Mouse (Mus musculus) intestine, embryonic 14.5 days (tissue): Measurements from ENCODE around the gene Ccdc85b. TPM values are rescaled to one million over a fixed set of nuclear protein-coding genes. Genes with fewer than 3 reads are reported as not detected.

ENCODE experiments used
- ATAC-seq: fragments of 200-750 bp; cut with Nextera tagmentation; replicated peaks from 2 replicates; pipeline ENCODE4 v1.8.0; 2017; ENCODE audit warnings: low read depth, moderate number of reproducible peaks, moderate TSS enrichment, moderate library complexity; ENCODE audit not compliant: low FRiP score, low TSS enrichment
- DNase-seq: peaks from one replicate; pipeline ENCODE4 v3.0.0-alpha.2; 2018; ENCODE audit warnings: low spot score
- H3K27ac ChIP-seq: fragments of 300-500 bp; sonication (generic); 2 replicates; pipeline ENCODE4 v1.5.1; 2014; ENCODE audit warnings: low read depth, mild to moderate bottlenecking, control low read depth
- H3K27me3 ChIP-seq: fragments of 300-500 bp; sonication (generic); replicated peaks from 2 replicates; pipeline ENCODE4 v1.6.1; 2014; ENCODE audit warnings: low read length, control low read depth; ENCODE audit not compliant: control insufficient read depth, insufficient read depth
- H3K36me3 ChIP-seq: fragments of 300-500 bp; sonication (generic); 2 replicates; pipeline ENCODE4 v1.6.1; 2014; ENCODE audit warnings: low read length, control low read depth; ENCODE audit not compliant: control insufficient read depth, insufficient read depth
- H3K4me1 ChIP-seq: fragments of 300-500 bp; sonication (generic); replicated peaks from 2 replicates; pipeline ENCODE4 v1.6.1; 2014; ENCODE audit warnings: low read length, control low read depth, mixed read lengths; ENCODE audit not compliant: control insufficient read depth, insufficient read depth
- H3K4me2 ChIP-seq: fragments of 300-500 bp; sonication (generic); 2 replicates; pipeline ENCODE4 v1.6.1; 2014; ENCODE audit warnings: low read length
- H3K4me3 ChIP-seq: fragments of 300-500 bp; sonication (generic); 2 replicates; pipeline ENCODE4 v1.5.1; 2014; ENCODE audit warnings: low read depth, low read length, control low read depth, mixed read lengths
- H3K9ac ChIP-seq: fragments of 300-500 bp; sonication (generic); 2 replicates; pipeline ENCODE4 v1.6.1; 2014; ENCODE audit warnings: mild to moderate bottlenecking, low read length
- H3K9me3 ChIP-seq: fragments of 300-500 bp; sonication (generic); 2 replicates; pipeline ENCODE4 v1.6.1; 2016; ENCODE audit warnings: low read length, control low read depth; ENCODE audit not compliant: control insufficient read depth
- WGBS: fragments of 180-500 bp; shearing (Covaris S2); extraction: QIAGEN DNeasy Blood & Tissue Kit; methylation state at CpG from one replicate; pipeline ENCODE4 v1.1.7; 2014; 5-methylcytosine and 5-hydroxymethylcytosine counted together
- polyA plus RNA-seq: library from polyadenylated mRNA; unstranded; fragments of >200 nt; fragmentation: Nextera tagmentation; extraction: Ambion mirVana; gene quantifications from 2 replicates; pipeline ENCODE4 v1.2.1, GENCODE M21; 2014

The Ccdc85b gene
- polyA plus RNA-seq, 1 experiment from 2014 or later = 7.1 TPM

- no peak overlapping the region for H3K9ac ChIP-seq
- no peak for ATAC-seq
- H3K27me3 ChIP-seq = no peaks in the 10 kb centered on the region
- H3K27ac ChIP-seq = no peak overlapping the region
- H3K9me3 ChIP-seq = no peaks in the 10 kb centered on the region
- H3K4me2 ChIP-seq = no peak overlapping the region
- no peak overlapping the region for H3K4me3 ChIP-seq
- no peak for DNase-seq
- H3K4me1 ChIP-seq = peaks cover 13% of the 10 kb centered on the region
- 93% methylated on average over 8 of the region's 8 CpGs for WGBS
- H3K36me3 ChIP-seq = peaks cover 56% of the 10 kb centered on the region
Measured at GRCm38 (mm10) chr19:5485371-5485770, 27.7 kb upstream of the Ccdc85b start.

- Histone ChIP-seq H3K4me2 (no peak overlapping the region), H3K4me3 (no peak overlapping the region), H3K27me3 (no peaks in the 10 kb centered on the region), H3K4me1 (peaks cover 13% of the 10 kb centered on the region), H3K9ac (no peak overlapping the region), H3K9me3 (no peaks in the 10 kb centered on the region), H3K27ac (no peak overlapping the region), H3K36me3 (peaks cover 64% of the 10 kb centered on the region)
- 85% methylated on average over 5 of the region's 5 CpGs for WGBS
- DNase-seq (no peak), ATAC-seq (no peak)
Measured at GRCm38 (mm10) chr19:5484496-5484895, 26.8 kb upstream of the Ccdc85b start.

GRCm38 (mm10) chr19:5483386-5484359, 26.0 kb upstream of the Ccdc85b start:
- Histone ChIP-seq H3K27me3 (no peaks in the 10 kb centered on the region), H3K4me1 (peaks cover 9% of the 10 kb centered on the region), H3K4me2 (no peak overlapping the region), H3K36me3 (peaks cover 73% of the 10 kb centered on the region), H3K4me3 (no peak overlapping the region), H3K9ac (no peak overlapping the region), H3K27ac (no peak overlapping the region), H3K9me3 (no peaks in the 10 kb centered on the region)
- 93% methylated on average over 19 of the region's 19 CpGs for WGBS
- no peak for DNase-seq
- ATAC-seq = no peak

GRCm38 (mm10) chr19:5481398-5481797, 23.7 kb upstream of the Ccdc85b start:
- no peak for DNase-seq
- Histone ChIP-seq H3K4me1 (no peaks in the 10 kb centered on the region), H3K9ac (no peak overlapping the region), H3K9me3 (no peaks in the 10 kb centered on the region), H3K36me3 (peaks cover 90% of the 10 kb centered on the region), H3K4me2 (no peak overlapping the region), H3K27me3 (no peaks in the 10 kb centered on the region), H3K4me3 (no peak overlapping the region), H3K27ac (no peak overlapping the region)
- WGBS = 92% methylated on average over 10 of the region's 10 CpGs
- ATAC-seq = no peak

GRCm38 (mm10) chr19:5480016-5480415, 22.3 kb upstream of the Ccdc85b start:
- Histone ChIP-seq H3K4me2 (no peak overlapping the region), H3K27ac (no peak overlapping the region), H3K27me3 (no peaks in the 10 kb centered on the region), H3K4me1 (0 out of 2 replicates have a peak, but pooled peaks cover 8% of the 10 kb centered on the region), H3K4me3 (no peak overlapping the region), H3K36me3 (peaks cover 80% of the 10 kb centered on the region), H3K9me3 (no peaks in the 10 kb centered on the region), H3K9ac (no peak overlapping the region)
- 95% methylated on average over 10 of the region's 10 CpGs for WGBS
- ATAC-seq = no peak
- no peak for DNase-seq

GRCm38 (mm10) chr19:5477668-5478300, 20.1 kb upstream of the Ccdc85b start:
- Histone ChIP-seq H3K27me3 (no peaks in the 10 kb centered on the region), H3K4me1 (0 out of 2 replicates have a peak, but pooled peaks cover 9% of the 10 kb centered on the region), H3K4me3 (no peak overlapping the region), H3K9ac (no peak overlapping the region), H3K27ac (no peak overlapping the region), H3K9me3 (no peaks in the 10 kb centered on the region), H3K4me2 (no peak overlapping the region), H3K36me3 (peaks cover 59% of the 10 kb centered on the region)
- DNase-seq (no peak), ATAC-seq (no peak)
- WGBS = 93% methylated on average over 18 of the region's 18 CpGs

- Histone ChIP-seq H3K4me1 (0 out of 2 replicates have a peak, but pooled peaks cover 9% of the 10 kb centered on the region), H3K27ac (no peak overlapping the region), H3K9ac (no peak overlapping the region), H3K27me3 (no peaks in the 10 kb centered on the region), H3K4me2 (no peak overlapping the region), H3K4me3 (no peak overlapping the region), H3K36me3 (peaks cover 52% of the 10 kb centered on the region), H3K9me3 (no peaks in the 10 kb centered on the region)
- 87% methylated on average over 10 of the region's 10 CpGs for WGBS
- DNase-seq (no peak), ATAC-seq (no peak)
Measured at GRCm38 (mm10) chr19:5477004-5477667, 19.4 kb upstream of the Ccdc85b start.

- Histone ChIP-seq H3K9me3 (no peaks in the 10 kb centered on the region), H3K4me3 (peak overlapping the region; percentile 66), H3K36me3 (peaks cover 33% of the 10 kb centered on the region), H3K27ac (peak overlapping the region; percentile 90), H3K27me3 (no peaks in the 10 kb centered on the region), H3K4me1 (0 out of 2 replicates have a peak, but pooled peaks cover 9% of the 10 kb centered on the region), H3K4me2 (peak overlapping the region; percentile 76), H3K9ac (peak overlapping the region; percentile 72)
- 13% methylated on average over 13 of the region's 13 CpGs for WGBS
- no peak for DNase-seq
- peak; percentile 7; the same call in 1 of the 2 replicates for ATAC-seq
Measured at GRCm38 (mm10) chr19:5475069-5475714, 17.5 kb upstream of the Ccdc85b start.
